Mouse (Mus musculus) ES-E14 (cell line): ENCODE data around the gene Ctdsp2. TPM values are rescaled to one million over a fixed set of nuclear protein-coding genes. Genes with fewer than 3 reads are reported as not detected.
A peak's percentile ranks its signal among the peaks of the same experiment; 100 is the strongest.

Experiments
- DNase-seq: peaks from one replicate; pipeline ENCODE4 v3.0.0-alpha.2; 2013; ENCODE audit warnings: low read depth, low spot score
- H3K27ac ChIP-seq: 2 replicates; pipeline ENCODE4 v1.5.1; 2012; ENCODE audit warnings: low read depth, mild to moderate bottlenecking, low read length, moderate library complexity, mixed read lengths; ENCODE audit not compliant: poor library complexity, insufficient read depth, severe bottlenecking
- H3K36me3 ChIP-seq: 2 replicates; pipeline ENCODE4 v1.6.1; 2012; ENCODE audit warnings: mild to moderate bottlenecking, low read length, moderate library complexity, mixed read lengths; ENCODE audit not compliant: control insufficient read depth, poor library complexity, insufficient read depth, severe bottlenecking
- H3K4me1 ChIP-seq, 2 experiments: fragments of 150-350 bp in 1 of 2; sonication (generic) in 1 of 2; 2 replicates each; pipeline ENCODE4 v1.6.1; 2012; ENCODE audit warnings: low read length in 2 of 2, mild to moderate bottlenecking in 1 of 2, mixed read lengths in 1 of 2; ENCODE audit not compliant: control insufficient read depth in 2 of 2, insufficient read depth in 2 of 2, poor library complexity in 1 of 2
- H3K4me3 ChIP-seq, 2 experiments: fragments of 150-350 bp in 1 of 2; sonication (generic) in 1 of 2; 2 replicates each; pipeline ENCODE4 v1.5.1; 2012; ENCODE audit warnings: low read length in 2 of 2, low read depth in 1 of 2, mild to moderate bottlenecking in 1 of 2, mixed read lengths in 1 of 2; ENCODE audit not compliant: insufficient read depth in 1 of 2, poor library complexity in 1 of 2, severe bottlenecking in 1 of 2
- H3K9ac ChIP-seq: 2 replicates; pipeline ENCODE4 v1.6.1; 2012; ENCODE audit warnings: low read depth, mild to moderate bottlenecking, low read length, mixed read lengths; ENCODE audit not compliant: poor library complexity, insufficient read depth, severe bottlenecking
- H3K9me3 ChIP-seq: fragments of 150-350 bp; sonication (generic); 2 replicates; pipeline ENCODE4 v1.6.1; 2012; ENCODE audit warnings: low read depth, mild to moderate bottlenecking, low read length; ENCODE audit not compliant: control insufficient read depth, insufficient read depth
- CHD2 ChIP-seq: IDR thresholded peaks from 2 replicates; pipeline ENCODE4 v1.6.1; 2014; ENCODE audit warnings: mild to moderate bottlenecking, low read depth, low read length, inconsistent platforms
- HCFC1 ChIP-seq: IDR thresholded peaks from 2 replicates; pipeline ENCODE4 v1.6.1; 2012; ENCODE audit warnings: low read length, inconsistent platforms, borderline replicate concordance; ENCODE audit not compliant: insufficient read depth
- MAFK ChIP-seq: IDR thresholded peaks from 2 replicates; pipeline ENCODE4 v1.6.1; 2014; ENCODE audit warnings: mild to moderate bottlenecking, low read depth, low read length, inconsistent platforms; ENCODE audit not compliant: insufficient read depth
- ZC3H11A ChIP-seq: IDR thresholded peaks from 2 replicates; pipeline ENCODE4 v1.6.1; 2012; ENCODE audit warnings: low read depth, mild to moderate bottlenecking, inconsistent platforms, low read length, borderline replicate concordance
- ZNF384 ChIP-seq: IDR thresholded peaks from 2 replicates; pipeline ENCODE4 v1.6.1; 2012; ENCODE audit warnings: low read depth, low read length, inconsistent platforms
- in situ Hi-C, 2 experiments: fragments of 600-800 bp; cut with MboI; formaldehyde crosslinking; loops; one replicate each; pipeline ENCODE4 v1.15.1; 2025; ENCODE audit warnings: low sequenced_read_pairs in 2 of 2, inconsistent platforms in 1 of 2; ENCODE audit not compliant: unreplicated experiment in 2 of 2
- total RNA-seq: library from RNA; depleted of rRNA; stranded (reverse); fragments of 300-350 nt; gene quantifications from 2 replicates; pipeline ENCODE4 v1.2.3, GENCODE M21; 2012

Ctdsp2 gene
- total RNA-seq, 1 experiment: 28.5 TPM

- Histone ChIP-seq H3K9me3 (no peaks in the 10 kb centered on the region), H3K27ac (no peak overlapping the region), H3K36me3 (no peaks in the 10 kb centered on the region; the same call in 1 of the 2 replicates), H3K9ac (no peak overlapping the region), H3K4me3 (no peak overlapping the region), H3K4me1 (peaks cover 5 to 23% of the 10 kb centered on the region in 2 experiments; a peak in 3 of 4 replicates)
- TF ChIP-seq ZC3H11A (no peak), MAFK (no peak), CHD2 (no peak)
- DNase-seq: no peak
- in situ Hi-C loops: no loop called here
These were observed 2.8 kb upstream of the Ctdsp2 start for GRCm38 (mm10) chr10:126975706-126976105.

- no peak for DNase-seq
- in situ Hi-C loops: no loop called here
- Histone ChIP-seq H3K27ac (no peak overlapping the region), H3K9ac (no peak overlapping the region), H3K36me3 (no peaks in the 10 kb centered on the region; the same call in 1 of the 2 replicates), H3K9me3 (no peaks in the 10 kb centered on the region), H3K4me1 (peaks cover 8 to 30% of the 10 kb centered on the region in 2 experiments), H3K4me3 (no peak overlapping the region)
- no peak for TF ChIP-seq ZNF384
- no peak for TF ChIP-seq CHD2
- no peak for TF ChIP-seq ZC3H11A
- no peak for TF ChIP-seq HCFC1
- TF ChIP-seq MAFK: no peak
These were observed 1.4 kb upstream of the Ctdsp2 start for GRCm38 (mm10) chr10:126977076-126977475.

- no peak for DNase-seq
- no peaks in the 10 kb centered on the region for H3K9me3 ChIP-seq
- peak overlapping the region; percentile 92 to 98 for H3K4me3 ChIP-seq
- peak overlapping the region; percentile 84 for H3K9ac ChIP-seq
- in situ Hi-C loops: no loop called here
- H3K4me1 ChIP-seq: peaks cover 6 to 37% of the 10 kb centered on the region in 2 experiments
- no peak for TF ChIP-seq HCFC1
- no peak for TF ChIP-seq ZC3H11A
- no peak for TF ChIP-seq MAFK
- TF ChIP-seq ZNF384: no peak
- TF ChIP-seq CHD2: no peak
- no peaks in the 10 kb centered on the region; the same call in 1 of the 2 replicates for H3K36me3 ChIP-seq
- H3K27ac ChIP-seq: peak overlapping the region; percentile 96
These were observed 661 bp downstream of the Ctdsp2 start for GRCm38 (mm10) chr10:126979121-126979635.

GRCm38 (mm10) chr10:126979636-126980151, 1.2 kb downstream of the Ctdsp2 start:
- Histone ChIP-seq H3K27ac (peak overlapping the region; percentile 96; the same call in 1 of the 2 replicates), H3K4me3 (peak overlapping the region; percentile 92 to 98), H3K9ac (peak overlapping the region; percentile 84), H3K4me1 (peaks cover 9 to 40% of the 10 kb centered on the region in 2 experiments), H3K36me3 (no peaks in the 10 kb centered on the region; the same call in 1 of the 2 replicates), H3K9me3 (no peaks in the 10 kb centered on the region)
- in situ Hi-C loops: no loop called here
- TF ChIP-seq MAFK: no peak
- TF ChIP-seq ZNF384: no peak
- TF ChIP-seq HCFC1: no peak
- TF ChIP-seq ZC3H11A: no peak
- no peak for TF ChIP-seq CHD2
- no peak for DNase-seq
